Mouse (Mus musculus) bone marrow, adult 2 months (tissue): ENCODE measurements around the gene Gm39653. TPM values are rescaled to one million over a fixed set of nuclear protein-coding genes. Genes with fewer than 3 reads are reported as not detected.
"Not testable (repeated sequence)": the region's sequence is repeated elsewhere in the genome, so short reads cannot be mapped to it uniquely, and the experiment has no call there.

Experiments used
- H3K27ac ChIP-seq: fragments of 200-500 bp; 2 replicates; pipeline ENCODE4 v1.5.1; 2012; ENCODE audit warnings: low read depth, mild to moderate bottlenecking, control low read depth, inconsistent platforms, low read length; ENCODE audit not compliant: control insufficient read depth, poor library complexity, insufficient read depth
- H3K4me1 ChIP-seq: fragments of 200-500 bp; 2 replicates; pipeline ENCODE4 v1.6.1; 2011; ENCODE audit warnings: low read length; ENCODE audit not compliant: control insufficient read depth, insufficient read depth
- H3K4me3 ChIP-seq: fragments of 200-500 bp; replicated peaks from 2 replicates; pipeline ENCODE3; 2011; ENCODE audit warnings: mild to moderate bottlenecking, low read depth, low read length, control low read depth; ENCODE audit not compliant: control insufficient read depth
- CTCF ChIP-seq: fragments of 200-500 bp; IDR thresholded peaks from 2 replicates; pipeline ENCODE4 v1.5.1; 2011; ENCODE audit warnings: low read length, control low read depth; ENCODE audit not compliant: control insufficient read depth, insufficient read depth
- POLR2A ChIP-seq: fragments of 200-500 bp; IDR thresholded peaks from 2 replicates; pipeline ENCODE4 v1.6.1; 2011; ENCODE audit warnings: low read depth, mild to moderate bottlenecking, control low read depth, low read length, borderline replicate concordance; ENCODE audit not compliant: control insufficient read depth
- WGBS: fragments of 180-500 bp; shearing (Covaris S2); methylation state at CpG from one replicate; pipeline ENCODE4 v1.1.7; 2018; 5-methylcytosine and 5-hydroxymethylcytosine counted together
- polyA plus RNA-seq: library from polyadenylated mRNA; stranded (reverse); fragments of >200 nt; gene quantifications from 2 replicates; pipeline ENCODE4 v1.2.4, GENCODE M21; 2011; ENCODE audit warnings: low replicate concordance; ENCODE audit not compliant: missing spikeins, insufficient read depth, insufficient read length

Gm39653 gene
- polyA plus RNA-seq, 1 experiment, result not detected

DNA sequence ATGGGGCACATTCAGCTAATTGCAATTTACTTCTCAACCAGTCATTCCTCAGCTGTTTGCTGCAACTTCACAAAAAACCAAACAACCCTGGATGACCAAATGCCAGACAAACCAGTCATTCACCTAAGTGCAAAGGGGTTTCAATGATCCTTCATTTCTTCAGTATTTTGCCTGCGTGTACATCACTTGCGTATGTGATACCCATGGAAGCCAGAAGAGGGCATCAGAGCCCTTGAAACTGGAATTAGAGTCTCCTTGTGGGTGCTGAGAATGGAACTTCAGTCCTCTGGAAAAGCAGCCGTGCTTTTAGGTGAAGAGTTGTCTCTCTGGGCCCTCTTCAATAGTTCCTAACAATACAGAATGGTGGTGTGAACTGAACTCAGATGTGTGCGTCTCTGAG, 6.2 kb upstream of the Gm39653 start:
- H3K27ac ChIP-seq, result no peak overlapping the region
- TF ChIP-seq CTCF (no peak), POLR2A (no peak)
- H3K4me3 ChIP-seq, result no peak overlapping the region
- 78% methylated on average over 4 of the region's 4 CpGs for WGBS
- H3K4me1 ChIP-seq, result no peaks in the 10 kb centered on the region

DNA sequence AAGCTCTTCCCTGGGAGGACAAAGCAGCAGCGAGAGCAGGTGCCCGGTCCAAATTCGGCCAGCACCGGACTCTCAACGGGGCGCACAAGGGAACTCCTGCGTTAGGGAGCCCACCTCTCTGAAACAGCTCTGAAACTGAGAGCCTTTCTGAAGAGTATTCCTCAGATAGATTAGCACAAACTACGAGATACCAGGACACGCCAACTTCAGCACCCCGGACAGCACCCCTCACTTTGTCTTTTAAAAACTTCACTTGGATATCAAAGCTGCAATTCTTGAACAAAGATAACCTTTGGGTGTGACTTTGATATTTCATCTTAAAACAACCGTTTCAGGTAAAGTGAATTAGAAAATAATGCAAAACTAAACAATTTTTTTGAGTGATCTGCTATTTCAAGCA, 1.2 kb upstream of the Gm39653 start:
- no peaks in the 10 kb centered on the region for H3K4me1 ChIP-seq
- no peak overlapping the region for H3K4me3 ChIP-seq
- no peak for TF ChIP-seq POLR2A
- no peak for TF ChIP-seq CTCF
- no peak overlapping the region for H3K27ac ChIP-seq
- 4% methylated on average over 11 of the region's 11 CpGs for WGBS

DNA sequence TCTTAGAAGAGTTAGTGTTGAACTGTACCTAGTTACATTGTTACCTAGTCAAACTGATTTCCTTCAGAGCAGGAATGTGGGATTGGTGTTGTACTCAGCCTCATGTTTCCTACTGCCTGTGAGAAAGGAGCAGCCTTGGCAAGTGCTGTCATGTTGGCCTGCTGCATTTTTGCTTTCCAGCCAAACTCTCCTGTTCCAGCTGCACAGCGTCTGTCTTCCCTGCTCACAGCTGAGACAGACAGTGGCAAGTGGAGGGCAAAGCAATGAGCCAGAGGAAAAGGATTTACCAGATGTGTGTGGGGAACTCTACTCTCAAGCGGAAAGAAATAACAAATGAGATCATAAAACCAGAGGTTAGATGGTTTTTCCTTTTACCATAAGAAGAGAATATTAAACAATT, 12.4 kb downstream of the Gm39653 start:
- no peak overlapping the region for H3K27ac ChIP-seq
- TF ChIP-seq CTCF (no peak), POLR2A (no peak)
- H3K4me1 ChIP-seq, result no peaks in the 10 kb centered on the region
- H3K4me3 ChIP-seq, result no peak overlapping the region
- 58% methylated on average over 2 of the region's 2 CpGs for WGBS

DNA sequence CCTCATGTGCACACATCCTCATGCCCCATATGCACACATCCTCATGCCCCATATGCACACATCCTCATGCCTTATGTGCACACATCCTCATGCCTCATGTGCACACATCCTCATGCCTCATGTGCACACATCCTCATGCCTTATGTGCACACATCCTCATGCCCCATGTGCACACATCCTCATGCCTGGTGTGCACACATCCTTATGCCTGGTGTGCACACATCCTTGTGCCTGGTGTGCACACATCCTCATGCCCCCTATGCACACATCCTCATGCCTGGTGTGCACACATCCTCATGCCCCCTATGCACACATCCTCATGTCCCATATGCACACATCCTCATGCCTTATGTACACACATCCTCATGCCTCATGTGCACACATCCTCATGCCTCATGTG, 14.6 kb downstream of the Gm39653 start:
- not testable (repeated sequence) for H3K27ac ChIP-seq, H3K4me1 ChIP-seq, H3K4me3 ChIP-seq

DNA sequence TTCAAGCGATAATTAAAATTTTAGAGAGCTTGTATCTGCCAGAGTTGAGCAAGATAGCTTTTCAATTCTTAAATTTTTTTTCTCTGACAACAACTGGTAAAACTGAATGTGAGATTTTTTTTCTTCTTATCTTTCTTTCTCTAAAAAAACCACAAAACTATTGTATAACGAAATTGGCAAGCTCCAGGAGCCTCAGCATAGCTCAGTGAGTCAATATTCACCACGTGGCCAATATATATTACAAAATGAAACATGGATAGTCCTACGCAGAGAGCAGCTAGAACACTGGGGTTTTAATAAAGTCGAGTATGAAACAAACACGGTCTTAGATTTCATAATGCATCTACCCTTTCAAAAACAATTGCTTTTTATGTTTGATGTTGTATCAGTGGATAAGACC, 24.2 kb downstream of the Gm39653 start:
- no peak overlapping the region for H3K27ac ChIP-seq
- 46% methylated on average over 6 of the region's 6 CpGs for WGBS
- no peak overlapping the region for H3K4me3 ChIP-seq
- no peak for TF ChIP-seq POLR2A
- H3K4me1 ChIP-seq, result no peaks in the 10 kb centered on the region

DNA sequence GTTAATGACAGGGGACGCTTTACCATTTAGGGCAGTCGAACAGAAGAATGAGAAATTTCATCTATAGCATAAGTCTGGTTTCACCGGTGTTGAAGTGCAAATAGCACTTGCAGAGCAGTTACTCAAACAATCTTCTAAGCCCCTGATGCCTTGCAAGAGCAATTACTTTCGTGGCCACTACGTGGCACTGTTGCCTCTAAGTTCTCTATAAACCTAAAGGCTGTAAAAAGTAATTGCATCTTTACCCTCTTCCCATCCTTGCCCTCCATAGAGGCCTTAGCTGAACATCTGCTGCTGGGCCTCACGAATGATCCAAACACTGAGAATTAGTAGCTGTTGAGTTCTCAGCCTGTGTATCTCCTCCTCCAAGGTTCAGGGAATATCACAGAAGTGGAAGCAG, 42.2 kb downstream of the Gm39653 start:
- Histone ChIP-seq H3K4me3 (no peak overlapping the region), H3K4me1 (no peaks in the 10 kb centered on the region), H3K27ac (no peak overlapping the region)
- TF ChIP-seq POLR2A, result no peak
- TF ChIP-seq CTCF, result no peak
- 11% methylated on average over 6 of the region's 6 CpGs for WGBS

DNA sequence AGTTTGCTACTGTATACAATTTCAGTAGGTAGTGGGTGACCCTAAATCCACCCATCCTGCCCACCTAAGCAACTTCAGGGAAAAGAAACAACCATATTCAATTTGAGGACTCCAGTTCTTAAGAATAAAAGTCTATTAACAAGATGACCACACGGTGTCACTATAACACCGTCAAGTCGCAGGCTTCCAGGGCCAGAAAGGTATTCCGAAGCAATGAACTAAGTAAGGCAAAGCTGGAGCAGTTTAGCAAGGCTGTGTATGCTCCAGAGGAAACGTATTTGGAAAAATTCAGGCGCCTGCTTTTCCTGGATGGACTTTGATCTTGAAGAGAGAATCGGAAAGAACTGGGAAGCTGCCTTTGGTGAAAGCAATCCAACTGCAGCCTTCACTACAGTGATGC, 43.8 kb downstream of the Gm39653 start:
- Histone ChIP-seq H3K4me3 (no peak overlapping the region), H3K4me1 (no peaks in the 10 kb centered on the region), H3K27ac (no peak overlapping the region)
- TF ChIP-seq POLR2A (no peak), CTCF (no peak; the same call in 1 of the 2 replicates)
- 4% methylated on average over 7 of the region's 7 CpGs for WGBS

DNA sequence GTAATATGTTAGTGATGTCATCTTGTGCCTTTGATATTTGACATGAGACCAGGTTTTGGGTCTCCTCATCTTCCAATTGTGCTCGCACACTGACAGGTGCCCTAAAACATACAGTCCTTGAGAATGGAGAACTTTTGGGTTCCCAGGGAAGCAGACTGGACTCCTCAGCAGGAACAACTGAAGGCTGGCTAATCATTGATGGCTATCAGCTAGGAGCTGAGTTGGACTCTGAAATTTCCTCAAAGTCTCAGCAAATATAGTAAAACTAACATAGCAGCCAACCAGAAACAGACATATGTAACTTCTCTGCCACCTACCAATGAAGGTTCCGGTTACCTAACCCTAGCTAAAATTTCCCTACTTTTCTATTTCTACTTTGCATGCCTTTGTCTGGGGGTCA, 50.3 kb downstream of the Gm39653 start:
- Histone ChIP-seq H3K27ac (no peak overlapping the region), H3K4me1 (no peaks in the 10 kb centered on the region), H3K4me3 (no peak overlapping the region)
- no peak for TF ChIP-seq CTCF
- TF ChIP-seq POLR2A, result no peak
- 90% methylated on average over 2 of the region's 2 CpGs for WGBS

DNA sequence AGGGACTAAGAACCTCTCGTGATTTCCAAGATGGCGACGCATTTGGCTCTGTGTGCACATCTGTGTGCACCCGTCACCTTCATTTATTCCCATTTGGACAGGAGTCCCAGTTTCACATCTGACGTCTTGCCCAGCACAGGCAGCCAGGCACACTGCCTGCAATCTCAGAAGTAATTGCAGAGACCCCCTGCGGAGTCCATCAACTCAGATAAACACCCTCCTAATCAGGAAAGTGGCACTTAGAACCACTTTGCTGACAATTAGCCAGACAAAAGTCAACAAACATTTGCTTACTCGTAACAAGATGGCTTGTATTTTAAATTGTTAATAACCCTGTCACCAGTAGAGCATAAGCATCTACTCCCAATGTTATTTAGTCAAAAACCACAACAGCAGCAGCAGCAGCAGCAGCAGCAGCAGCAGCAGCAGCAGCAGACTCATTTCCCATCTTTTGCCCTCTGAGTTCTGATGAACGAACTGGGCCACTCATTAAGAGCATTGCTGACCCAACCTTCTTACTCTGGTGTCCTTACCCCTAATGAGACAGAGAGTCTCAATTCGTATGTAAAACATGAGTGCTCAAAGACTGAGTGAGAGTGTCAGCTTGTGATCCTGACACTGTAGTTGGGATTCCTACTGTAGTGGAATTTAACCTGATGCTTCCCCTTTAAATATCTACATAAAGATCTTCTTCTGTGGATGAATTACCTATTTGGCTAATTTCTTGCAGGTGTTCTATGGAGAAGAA, 51.6 kb downstream of the Gm39653 start:
- 49% methylated on average over 9 of the region's 9 CpGs for WGBS
- TF ChIP-seq POLR2A (no peak), CTCF (no peak)
- Histone ChIP-seq H3K4me1 (no peaks in the 10 kb centered on the region), H3K4me3 (no peak overlapping the region), H3K27ac (no peak overlapping the region)
